Mouse (Mus musculus) adrenal gland, adult (tissue): Measurements from ENCODE around the gene Gpr183.
A peak's percentile ranks its signal among the peaks of the same experiment; 100 is the strongest.

Source experiments
- DNase-seq, 2 experiments: peaks; one replicate each; pipeline ENCODE4 v3.0.0; 2022 to 2023; ENCODE audit warnings: low spot score in 1 of 2; ENCODE audit not compliant: inconsistent age in 2 of 2

Gene Gpr183

GRCm38 (mm10) chr14:121933906-121934596 is 30.9 kb downstream of the Gpr183 start:
- DNase-seq = no peak

GRCm38 (mm10) chr14:121932180-121932579 is 32.8 kb downstream of the Gpr183 start:
- DNase-seq = no peak

GRCm38 (mm10) chr14:121931594-121931993 is 33.4 kb downstream of the Gpr183 start:
- DNase-seq = no peak

GRCm38 (mm10) chr14:121930731-121931383 is 34.1 kb downstream of the Gpr183 start:
- DNase-seq = no peak

- no peak for DNase-seq
Measured at GRCm38 (mm10) chr14:121929243-121929951, 35.6 kb downstream of the Gpr183 start.

GRCm38 (mm10) chr14:121928375-121929137 is 36.4 kb downstream of the Gpr183 start:
- DNase-seq = peak in 1 of 2 experiments; percentile 81

GRCm38 (mm10) chr14:121927451-121927850 is 37.5 kb downstream of the Gpr183 start:
- DNase-seq = no peak

- DNase-seq = no peak
Measured at GRCm38 (mm10) chr14:121926901-121927300, 38.1 kb downstream of the Gpr183 start.

- DNase-seq = no peak
Measured at GRCm38 (mm10) chr14:121924876-121925275, 40.1 kb downstream of the Gpr183 start.

GRCm38 (mm10) chr14:121922731-121923130 is 42.3 kb downstream of the Gpr183 start:
- no peak for DNase-seq

- no peak for DNase-seq
Measured at GRCm38 (mm10) chr14:121922016-121922415, 43.0 kb downstream of the Gpr183 start.

GRCm38 (mm10) chr14:121920511-121921124 is 44.4 kb downstream of the Gpr183 start:
- DNase-seq = peak in 1 of 2 experiments; percentile 55

- DNase-seq = peak in 1 of 2 experiments; percentile 66
Measured at GRCm38 (mm10) chr14:121919752-121920151, 45.2 kb downstream of the Gpr183 start.

GRCm38 (mm10) chr14:121918266-121918665 is 46.7 kb downstream of the Gpr183 start:
- DNase-seq = no peak

- DNase-seq = no peak
Measured at GRCm38 (mm10) chr14:121916311-121917094, 48.5 kb downstream of the Gpr183 start.

GRCm38 (mm10) chr14:121915621-121916020 is 49.4 kb downstream of the Gpr183 start, which contains the start of gene Gpr18:
Gene Gpr18 (minus strand): TSS chr14:121915781.
- DNase-seq = no peak

- DNase-seq = no peak
Measured at GRCm38 (mm10) chr14:121915143-121915542, 49.9 kb downstream of the Gpr183 start.

GRCm38 (mm10) chr14:121912501-121912900 is 52.5 kb downstream of the Gpr183 start:
- DNase-seq = no peak

- DNase-seq = no peak
Measured at GRCm38 (mm10) chr14:121909868-121910267, 55.1 kb downstream of the Gpr183 start.
